Mouse (Mus musculus): Measurements from ENCODE around the gene Cstf3. TPM values are rescaled to one million over a fixed set of nuclear protein-coding genes. Genes with fewer than 3 reads are reported as not detected.

Cstf3 gene
- polyA plus RNA-seq, 1 experiment from 2014 or later = 94.5 TPM

GRCm38 (mm10) chr2:104615985-104616711 is 25.8 kb downstream of the Cstf3 start:
- 95% methylated on average over 4 of the region's 4 CpGs for WGBS
- H3K4me3 ChIP-seq = no peak overlapping the region

GRCm38 (mm10) chr2:104658659-104659058 is 68.3 kb downstream of the Cstf3 start:
- Histone ChIP-seq H3K9me3 (replicated peaks) (no peaks in the 10 kb centered on the region), H3K36me3 (peaks cover 95% of the 10 kb centered on the region), H3K4me3 (no peak overlapping the region), H3K4me1 (no peaks in the 10 kb centered on the region), H3K27me3 (ENCODE audit: low read depth, poor library complexity, severe bottlenecking) (no peaks in the 10 kb centered on the region), H3K27ac (replicated peaks) (no peak overlapping the region)
- no peak for DNase-seq (ENCODE audit: low spot score)
- 94% methylated on average over 1 of the region's 1 CpGs for WGBS

More at GRCm38 (mm10) chr2:104615985-104616711, 25.8 kb downstream of the Cstf3 start:
- H3K4me1 ChIP-seq = no peaks in the 10 kb centered on the region
- no peak for DNase-seq (ENCODE audit: low spot score)
- no peaks in the 10 kb centered on the region for H3K27me3 ChIP-seq (ENCODE audit: low read depth, poor library complexity, severe bottlenecking)
- H3K36me3 ChIP-seq = peaks cover 37% of the 10 kb centered on the region
- no peak overlapping the region for H3K27ac ChIP-seq (replicated peaks)
- H3K9me3 ChIP-seq (replicated peaks) = no peaks in the 10 kb centered on the region

DNA sequence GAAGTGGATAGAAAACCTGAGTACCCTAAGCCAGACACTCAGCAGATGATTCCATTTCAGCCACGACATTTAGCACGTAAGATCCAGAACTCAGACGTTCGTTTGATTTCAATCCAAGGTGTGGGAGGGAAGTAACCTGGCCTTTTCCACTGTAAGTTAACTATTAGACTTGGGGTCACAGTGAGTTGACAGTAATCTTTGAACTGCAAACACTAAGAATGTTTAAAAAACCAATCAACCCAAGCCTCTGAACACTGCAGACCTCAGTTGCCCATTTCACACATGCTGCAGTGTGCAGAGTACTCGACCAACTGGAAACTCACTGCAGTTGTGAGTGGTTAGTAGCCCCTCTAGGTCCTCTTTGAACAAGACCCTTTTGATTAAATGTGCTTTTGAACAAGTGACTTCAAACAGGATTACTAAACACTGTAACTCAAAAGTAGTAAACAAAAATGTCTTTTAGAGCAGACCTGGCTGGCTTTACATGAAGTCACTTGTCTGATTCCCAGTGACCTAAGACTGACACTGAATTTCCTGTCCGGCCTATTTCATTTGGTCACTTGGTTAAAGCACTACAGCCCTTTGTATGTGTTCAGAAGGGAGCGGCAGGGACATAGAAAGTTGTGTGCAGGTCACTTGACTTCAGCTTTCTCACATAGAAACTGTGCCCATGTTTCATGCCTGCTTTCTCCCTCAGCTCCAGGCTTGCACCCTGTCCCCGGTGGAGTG is 73.2 kb downstream of the Cstf3 start:
- H3K9me3 ChIP-seq (replicated peaks) = no peaks in the 10 kb centered on the region
- H3K36me3 ChIP-seq = peaks cover 93% of the 10 kb centered on the region
- H3K4me3 ChIP-seq = no peak overlapping the region
- no peak overlapping the region for H3K27ac ChIP-seq (replicated peaks)
- DNase-seq (ENCODE audit: low spot score) = peak; percentile 7
- H3K4me1 ChIP-seq = no peaks in the 10 kb centered on the region
- no peaks in the 10 kb centered on the region for H3K27me3 ChIP-seq (ENCODE audit: low read depth, poor library complexity, severe bottlenecking)
- WGBS = 90% methylated on average over 8 of the region's 8 CpGs

- Histone ChIP-seq H3K4me1 (no peaks in the 10 kb centered on the region), H3K9me3 (replicated peaks) (no peaks in the 10 kb centered on the region), H3K27me3 (ENCODE audit: low read depth, poor library complexity, severe bottlenecking) (no peaks in the 10 kb centered on the region), H3K4me3 (no peak overlapping the region), H3K36me3 (peaks cover 48% of the 10 kb centered on the region), H3K27ac (replicated peaks) (no peak overlapping the region)
- 88% methylated on average over 6 of the region's 6 CpGs for WGBS
- DNase-seq (ENCODE audit: low spot score) = peak; percentile 10
Measured at GRCm38 (mm10) chr2:104669122-104669804, 78.9 kb downstream of the Cstf3 start.

- Histone ChIP-seq H3K9me3 (replicated peaks) (no peaks in the 10 kb centered on the region), H3K4me1 (no peaks in the 10 kb centered on the region), H3K4me3 (no peak overlapping the region), H3K27me3 (ENCODE audit: low read depth, poor library complexity, severe bottlenecking) (no peaks in the 10 kb centered on the region), H3K27ac (replicated peaks) (no peak overlapping the region), H3K36me3 (peaks cover 24% of the 10 kb centered on the region)
- DNase-seq (ENCODE audit: low spot score) = no peak
Measured at GRCm38 (mm10) chr2:104671724-104672123, 81.4 kb downstream of the Cstf3 start.

DNA sequence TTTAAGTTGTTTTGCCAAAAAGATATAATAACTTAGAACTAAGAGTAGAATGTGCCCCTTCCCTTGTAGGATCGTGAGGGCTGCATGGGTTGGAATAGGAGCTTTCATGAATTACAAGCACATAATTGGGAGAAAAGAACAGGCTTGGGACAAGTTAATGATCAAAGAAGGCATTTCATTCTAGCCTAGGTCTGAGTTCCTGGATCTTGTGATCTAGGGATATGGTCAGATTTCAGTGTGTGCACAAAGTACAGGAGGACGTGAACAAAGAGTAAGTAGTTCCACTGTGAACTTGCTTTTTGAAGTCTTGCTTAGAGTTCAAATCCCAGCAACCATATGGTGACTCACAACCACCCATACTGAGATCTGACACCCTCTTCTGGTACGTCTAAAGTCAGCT is 87.0 kb downstream of the Cstf3 start:
- Histone ChIP-seq H3K4me3 (no peak overlapping the region), H3K9me3 (replicated peaks) (no peaks in the 10 kb centered on the region), H3K27me3 (ENCODE audit: low read depth, poor library complexity, severe bottlenecking) (no peaks in the 10 kb centered on the region), H3K27ac (replicated peaks) (no peak overlapping the region), H3K36me3 (peaks cover 33% of the 10 kb centered on the region), H3K4me1 (no peaks in the 10 kb centered on the region)
- 85% methylated on average over 3 of the region's 3 CpGs for WGBS
- no peak for DNase-seq (ENCODE audit: low spot score)

GRCm38 (mm10) chr2:104684771-104685170 is 94.4 kb downstream of the Cstf3 start:
- H3K4me3 ChIP-seq = no peak overlapping the region
- 95% methylated on average over 4 of the region's 4 CpGs for WGBS
- H3K4me1 ChIP-seq = 0 out of 2 replicates have a peak, but pooled peaks cover 3% of the 10 kb centered on the region
- no peak for DNase-seq (ENCODE audit: low spot score)
- peaks cover 40% of the 10 kb centered on the region for H3K36me3 ChIP-seq
- H3K27ac ChIP-seq (replicated peaks) = no peak overlapping the region
- no peaks in the 10 kb centered on the region for H3K27me3 ChIP-seq (ENCODE audit: low read depth, poor library complexity, severe bottlenecking)
- H3K9me3 ChIP-seq (replicated peaks) = no peaks in the 10 kb centered on the region

DNA sequence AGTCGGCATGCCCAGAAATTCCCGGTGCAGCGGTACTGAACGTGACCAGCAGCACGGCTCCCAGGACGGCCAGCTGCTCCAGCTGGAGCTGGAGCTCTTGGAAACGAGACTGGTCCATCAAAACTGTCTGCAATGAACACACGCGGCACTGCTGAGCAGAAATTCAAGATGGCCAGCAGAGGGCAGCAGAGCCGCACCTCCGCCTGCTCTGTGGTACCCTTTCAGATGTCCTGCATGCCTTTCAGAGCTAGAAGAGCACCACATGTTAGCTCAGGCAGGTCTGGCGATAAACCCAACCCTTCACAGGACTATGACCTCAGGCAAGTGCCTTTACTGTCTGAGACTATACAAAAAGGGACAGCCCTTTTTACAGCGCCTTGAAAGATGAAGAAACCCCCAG is 95.1 kb downstream of the Cstf3 start:
- Histone ChIP-seq H3K9me3 (replicated peaks) (no peaks in the 10 kb centered on the region), H3K27me3 (ENCODE audit: low read depth, poor library complexity, severe bottlenecking) (no peaks in the 10 kb centered on the region), H3K36me3 (peaks cover 36% of the 10 kb centered on the region), H3K27ac (replicated peaks) (no peak overlapping the region), H3K4me3 (no peak overlapping the region), H3K4me1 (0 out of 2 replicates have a peak, but pooled peaks cover 3% of the 10 kb centered on the region)
- peak; percentile 81 for DNase-seq (ENCODE audit: low spot score)
- 15% methylated on average over 13 of the region's 13 CpGs for WGBS

DNA sequence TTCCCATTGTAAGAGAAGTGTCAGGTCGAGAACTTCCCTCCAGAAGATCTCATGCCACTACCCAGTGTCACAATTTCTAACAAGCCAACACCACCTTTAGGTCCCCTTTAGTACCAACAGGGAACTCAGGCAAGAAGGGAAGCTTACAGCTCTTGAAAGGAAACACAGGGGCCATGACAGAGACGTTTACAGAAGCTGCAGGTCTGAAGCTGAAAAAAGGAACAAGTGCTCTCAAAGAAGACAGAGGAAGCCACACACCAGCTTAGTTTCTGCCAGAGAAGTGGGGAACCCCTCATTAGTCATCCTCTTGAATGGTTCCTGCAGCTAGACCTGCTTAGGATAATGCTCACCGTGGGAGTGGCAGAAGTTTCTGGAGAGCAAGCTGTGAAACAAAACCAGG is 96.9 kb downstream of the Cstf3 start:
- DNase-seq (ENCODE audit: low spot score) = no peak
- 74% methylated on average over 3 of the region's 3 CpGs for WGBS
- no peaks in the 10 kb centered on the region for H3K27me3 ChIP-seq (ENCODE audit: low read depth, poor library complexity, severe bottlenecking)

GRCm38 (mm10) chr2:104688321-104688720 is 98.0 kb downstream of the Cstf3 start:
- H3K4me3 ChIP-seq = no peak overlapping the region
- H3K36me3 ChIP-seq = peaks cover 12% of the 10 kb centered on the region
- DNase-seq (ENCODE audit: low spot score) = no peak
- H3K27ac ChIP-seq (replicated peaks) = no peak overlapping the region
- no peaks in the 10 kb centered on the region for H3K9me3 ChIP-seq (replicated peaks)
- H3K27me3 ChIP-seq (ENCODE audit: low read depth, poor library complexity, severe bottlenecking) = no peaks in the 10 kb centered on the region
- WGBS = 85% methylated on average over 3 of the region's 3 CpGs
- H3K4me1 ChIP-seq = 0 out of 2 replicates have a peak, but pooled peaks cover 3% of the 10 kb centered on the region

More for the DNA sequence above, 96.9 kb downstream of the Cstf3 start:
- H3K9me3 ChIP-seq (replicated peaks) = no peaks in the 10 kb centered on the region
- no peak overlapping the region for H3K4me3 ChIP-seq
- H3K36me3 ChIP-seq = peaks cover 20% of the 10 kb centered on the region
- no peak overlapping the region for H3K27ac ChIP-seq (replicated peaks)
- H3K4me1 ChIP-seq = 0 out of 2 replicates have a peak, but pooled peaks cover 3% of the 10 kb centered on the region

- no peak overlapping the region for H3K4me3 ChIP-seq
- WGBS = 85% methylated on average over 8 of the region's 8 CpGs
- no peak for DNase-seq (ENCODE audit: low spot score)
- H3K27ac ChIP-seq (replicated peaks) = no peak overlapping the region
- 0 out of 2 replicates have a peak, but pooled peaks cover 3% of the 10 kb centered on the region for H3K4me1 ChIP-seq
- H3K27me3 ChIP-seq (ENCODE audit: low read depth, poor library complexity, severe bottlenecking) = no peaks in the 10 kb centered on the region
- H3K36me3 ChIP-seq = peaks cover 7% of the 10 kb centered on the region
- no peaks in the 10 kb centered on the region for H3K9me3 ChIP-seq (replicated peaks)
Measured at GRCm38 (mm10) chr2:104688724-104689123, 98.4 kb downstream of the Cstf3 start.

GRCm38 (mm10) chr2:104690720-104691119 is 100.4 kb downstream of the Cstf3 start:
- H3K27me3 ChIP-seq (ENCODE audit: low read depth, poor library complexity, severe bottlenecking) = no peaks in the 10 kb centered on the region
- DNase-seq (ENCODE audit: low spot score) = no peak
- H3K4me1 ChIP-seq = no peaks in the 10 kb centered on the region
- H3K4me3 ChIP-seq = no peak overlapping the region
- 84% methylated on average over 4 of the region's 4 CpGs for WGBS
- H3K36me3 ChIP-seq = no peaks in the 10 kb centered on the region
- no peaks in the 10 kb centered on the region for H3K9me3 ChIP-seq (replicated peaks)
- H3K27ac ChIP-seq (replicated peaks) = no peak overlapping the region

Data from midbrain, embryonic 10.5 days (tissue).